25 mouse cellular contexts compared by ENCODE assay signal in the genomic region with DNA sequence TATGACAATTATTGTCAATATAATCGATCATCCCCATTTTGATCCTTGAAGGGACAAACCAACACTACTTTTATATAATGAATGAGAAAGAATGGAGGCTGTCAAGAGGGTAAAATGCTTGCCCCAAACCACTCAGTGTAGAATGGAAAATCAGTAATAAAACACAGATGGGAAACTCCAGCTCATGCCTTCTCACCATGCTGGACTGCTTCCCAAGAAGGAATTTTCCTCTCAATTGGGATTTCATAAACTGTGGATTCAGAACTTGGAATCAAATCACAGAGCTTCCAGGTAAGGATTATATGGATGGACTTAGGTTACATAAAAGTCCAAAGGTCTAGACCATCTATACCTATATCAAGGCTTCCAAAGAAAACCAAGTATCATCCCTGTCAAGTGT.
DNase-seq lines count a peak whose midpoint lies in the region; ATAC-seq lines count a peak whose summit lies in the region.
"Had no signal": no experiment of that assay in that cellular context is flagged by ENCODE, and none has a peak within 500 bp of the region (broad histone marks: within the 10 kb centered on the region; RNA-seq: fewer than 3 reads in every experiment).

No protein-coding gene starts in this region.

- H3K27me3 ChIP-seq in embryonic facial prominence, embryonic 14.5 days (replicated peaks; ENCODE audit: control insufficient read depth, insufficient read depth, low read length) = no peaks in the 10 kb centered on the region
- H3K27me3 ChIP-seq in embryonic facial prominence, embryonic 10.5 days (replicated peaks; ENCODE audit: low read depth, poor library complexity, severe bottlenecking) = no peaks in the 10 kb centered on the region
- no peaks in the 10 kb centered on the region for H3K27me3 ChIP-seq in midbrain, embryonic 11.5 days (ENCODE audit: control insufficient read depth, insufficient read depth, low read length)
- H3K27me3 ChIP-seq in midbrain, embryonic 16.5 days (ENCODE audit: control insufficient read depth, insufficient read depth, low read depth, low read length) = no peaks in the 10 kb centered on the region
- H3K27me3 ChIP-seq: embryonic facial prominence, embryonic 12.5 days; embryonic facial prominence, embryonic 15.5 days; forebrain, embryonic 13.5 days; forebrain, embryonic 15.5 days; Patski had no signal

- H3K9me3 ChIP-seq in embryonic facial prominence, embryonic 14.5 days (ENCODE audit: control insufficient read depth, low read length) = no peaks in the 10 kb centered on the region
- H3K9me3 ChIP-seq in embryonic facial prominence, embryonic 10.5 days = no peaks in the 10 kb centered on the region
- no peaks in the 10 kb centered on the region for H3K9me3 ChIP-seq in midbrain, embryonic 11.5 days (ENCODE audit: control insufficient read depth, low read length)
- H3K9me3 ChIP-seq in midbrain, embryonic 16.5 days (replicated peaks; ENCODE audit: control insufficient read depth, low read length, poor library complexity, severe bottlenecking) = no peaks in the 10 kb centered on the region
- H3K9me3 ChIP-seq: embryonic facial prominence, embryonic 12.5 days; embryonic facial prominence, embryonic 15.5 days; forebrain, embryonic 13.5 days; forebrain, embryonic 15.5 days had no signal

- H3K4me2 ChIP-seq in embryonic facial prominence, embryonic 14.5 days (ENCODE audit: low read depth, low read length) = no peak overlapping the region
- no peak overlapping the region for H3K4me2 ChIP-seq in midbrain, embryonic 11.5 days
- H3K4me2 ChIP-seq in midbrain, embryonic 16.5 days (ENCODE audit: low read length) = no peak overlapping the region
- H3K4me2 ChIP-seq: embryonic facial prominence, embryonic 12.5 days; embryonic facial prominence, embryonic 15.5 days; forebrain, embryonic 13.5 days; forebrain, embryonic 15.5 days had no signal

- H3K4me1 ChIP-seq in embryonic facial prominence, embryonic 14.5 days (ENCODE audit: control insufficient read depth, insufficient read depth, low read length) = no peaks in the 10 kb centered on the region
- H3K4me1 ChIP-seq in embryonic facial prominence, embryonic 10.5 days = no peaks in the 10 kb centered on the region
- H3K4me1 ChIP-seq in midbrain, embryonic 11.5 days (ENCODE audit: control insufficient read depth, insufficient read depth, low read length) = peaks cover 11% of the 10 kb centered on the region
- H3K4me1 ChIP-seq in midbrain, embryonic 16.5 days (ENCODE audit: control insufficient read depth, insufficient read depth, low read length) = peaks cover 12% of the 10 kb centered on the region
- H3K4me1 ChIP-seq: embryonic facial prominence, embryonic 12.5 days; embryonic facial prominence, embryonic 15.5 days had no signal

- DNase-seq in embryonic facial prominence, embryonic 14.5 days (ENCODE audit: low spot score) = peak; percentile 23
- no peak for DNase-seq in embryonic facial prominence, embryonic 10.5 days (ENCODE audit: low spot score)
- DNase-seq in midbrain, embryonic 11.5 days (ENCODE audit: low spot score, missing footprints) = peak; percentile 26
- peak; percentile 30 for DNase-seq in adipocyte (ENCODE audit: low spot score)
- DNase-seq in kidney, adult 9 months = no peak
- DNase-seq: adrenal gland, adult 2 months; adrenal gland, postnatal 10 days; adrenal gland, postnatal 25 days; cerebellum, adult 11 months; cerebellum, adult 18-20 months; cerebellum, adult 8-10 months; cerebellum, adult 9-11 months; cerebellum, postnatal 14 days; cerebellum, postnatal 36 days; embryo, embryonic 11 days; forebrain, postnatal 0 days had no signal

- no peak overlapping the region for H3K27ac ChIP-seq in embryonic facial prominence, embryonic 14.5 days (replicated peaks; ENCODE audit: low read depth, low read length)
- no peak overlapping the region for H3K27ac ChIP-seq in embryonic facial prominence, embryonic 10.5 days (replicated peaks)
- H3K27ac ChIP-seq in midbrain, embryonic 11.5 days (ENCODE audit: low read depth, low read length) = no peak overlapping the region
- H3K27ac ChIP-seq in midbrain, embryonic 16.5 days (ENCODE audit: low read length) = no peak overlapping the region
- H3K27ac ChIP-seq: embryonic facial prominence, embryonic 12.5 days; embryonic facial prominence, embryonic 15.5 days; forebrain, embryonic 13.5 days; forebrain, embryonic 15.5 days had no signal

- no peak for ATAC-seq in embryonic facial prominence, embryonic 14.5 days (ENCODE audit: low read depth)
- no peak for ATAC-seq in midbrain, embryonic 11.5 days (ENCODE audit: low FRiP score)
- ATAC-seq in midbrain, embryonic 16.5 days = no peak
- no peak for ATAC-seq in megakaryocyte progenitor cell, adult 5-6 weeks (replicated peaks; ENCODE audit: poor library complexity)
- ATAC-seq: activated CD4-positive, CD25-positive, alpha-beta regulatory T cell, adult 4 months; forebrain, embryonic 13.5 days; forebrain, embryonic 15.5 days; forebrain, postnatal 0 days; Patski had no signal

- no peak overlapping the region for H3K9ac ChIP-seq in embryonic facial prominence, embryonic 14.5 days (ENCODE audit: low read depth, low read length)
- H3K9ac ChIP-seq in midbrain, embryonic 11.5 days (ENCODE audit: low read length) = no peak overlapping the region
- H3K9ac ChIP-seq in midbrain, embryonic 16.5 days (ENCODE audit: low read depth, low read length) = no peak overlapping the region
- H3K9ac ChIP-seq: embryonic facial prominence, embryonic 12.5 days; embryonic facial prominence, embryonic 15.5 days; forebrain, embryonic 13.5 days; forebrain, embryonic 15.5 days; forebrain, postnatal 0 days had no signal

- no peaks in the 10 kb centered on the region for H3K36me3 ChIP-seq in embryonic facial prominence, embryonic 14.5 days (ENCODE audit: control insufficient read depth, insufficient read depth, low read length)
- H3K36me3 ChIP-seq in embryonic facial prominence, embryonic 10.5 days (replicated peaks) = no peaks in the 10 kb centered on the region
- H3K36me3 ChIP-seq in midbrain, embryonic 11.5 days (ENCODE audit: control insufficient read depth, insufficient read depth, low read length) = no peaks in the 10 kb centered on the region
- no peaks in the 10 kb centered on the region for H3K36me3 ChIP-seq in midbrain, embryonic 16.5 days (ENCODE audit: control insufficient read depth, insufficient read depth, low read length)
- H3K36me3 ChIP-seq: embryonic facial prominence, embryonic 12.5 days; embryonic facial prominence, embryonic 15.5 days; forebrain, embryonic 15.5 days had no signal

- WGBS in embryonic facial prominence, embryonic 14.5 days = 75% methylated on average over 1 of the region's 1 CpGs
- 91% methylated on average over 1 of the region's 1 CpGs for WGBS in embryonic facial prominence, embryonic 10.5 days
- WGBS in midbrain, embryonic 11.5 days = 90% methylated on average over 1 of the region's 1 CpGs
- WGBS in midbrain, embryonic 16.5 days = 97% methylated on average over 1 of the region's 1 CpGs

- no peak overlapping the region for H3K4me3 ChIP-seq in embryonic facial prominence, embryonic 14.5 days (ENCODE audit: low read depth, low read length)
- H3K4me3 ChIP-seq in embryonic facial prominence, embryonic 10.5 days = no peak overlapping the region
- no peak overlapping the region for H3K4me3 ChIP-seq in midbrain, embryonic 11.5 days (ENCODE audit: low read depth, low read length)
- no peak overlapping the region for H3K4me3 ChIP-seq in midbrain, embryonic 16.5 days (ENCODE audit: low read depth, low read length)
- H3K4me3 ChIP-seq: embryonic facial prominence, embryonic 12.5 days; embryonic facial prominence, embryonic 15.5 days; erythroblast, embryonic 14.5 days; forebrain, embryonic 13.5 days; forebrain, embryonic 15.5 days had no signal

Comparison
In these comparisons a context has a peak if more than half of its experiments do, and no peak if none do; other contexts are left out.
1. DNase-seq: peak in embryonic facial prominence, embryonic 14.5 days (single experiment), midbrain, embryonic 11.5 days (single experiment) and adipocyte (single experiment); none in embryonic facial prominence, embryonic 10.5 days (single experiment) and kidney, adult 9 months (single experiment).